Mouse (Mus musculus) spleen, adult 12 weeks (tissue): ENCODE data around the gene Rwdd1.
"Not testable (repeated sequence)": the region's sequence is repeated elsewhere in the genome, so short reads cannot be mapped to it uniquely, and the experiment has no call there.

Experiments used
- DNase-seq: peaks from one replicate; pipeline ENCODE4 v3.0.0; 2022; ENCODE audit warnings: low spot score

Rwdd1 gene

DNA sequence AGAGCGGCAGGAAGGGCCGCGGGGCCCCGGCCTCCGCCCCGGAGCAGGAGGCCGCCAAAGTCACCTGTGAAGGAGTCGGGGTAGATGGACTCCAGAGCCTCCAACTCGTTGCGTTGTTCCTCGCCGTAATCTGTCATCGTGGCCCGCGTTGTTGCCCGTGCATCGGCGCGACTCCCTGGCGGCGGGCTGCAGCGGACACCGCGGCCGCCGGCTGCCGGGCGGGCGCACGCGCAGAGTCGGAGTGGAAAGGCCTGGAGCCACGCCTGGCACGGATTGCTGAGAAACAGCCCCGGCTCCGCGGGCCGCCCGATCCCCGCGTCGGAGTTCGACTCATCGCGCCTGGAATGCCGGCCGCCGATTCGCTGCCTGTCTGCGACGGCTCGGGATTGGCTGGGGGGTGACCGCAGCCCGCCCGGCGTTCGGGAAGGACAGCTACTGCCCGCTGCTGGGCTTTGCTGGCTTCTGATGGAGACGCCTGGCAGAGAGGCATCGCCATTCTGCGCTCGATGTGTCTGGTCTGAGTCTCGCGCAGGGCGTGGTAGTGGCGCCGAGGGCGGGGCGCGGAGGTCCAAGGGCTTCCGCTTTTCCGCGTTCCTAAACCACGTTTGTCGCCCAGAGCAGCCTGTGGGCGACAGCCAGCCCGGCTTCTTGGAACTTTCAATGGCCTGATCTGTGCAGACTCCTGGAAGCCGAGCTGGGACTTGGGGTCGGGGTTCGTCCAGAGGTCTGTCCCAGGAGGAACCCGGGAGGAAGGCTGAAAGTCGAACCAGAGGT is at the start of gene Rwdd1:
TSS of gene Rwdd1 (minus strand) at position 323 of the 774 bp plus-strand sequence.
- DNase-seq: peak; percentile 94

- DNase-seq: no peak
Measured at GRCm38 (mm10) chr10:34066591-34066990, 47.2 kb upstream of the Rwdd1 start.

GRCm38 (mm10) chr10:34053987-34054386 is 34.6 kb upstream of the Rwdd1 start:
- no peak for DNase-seq

DNA sequence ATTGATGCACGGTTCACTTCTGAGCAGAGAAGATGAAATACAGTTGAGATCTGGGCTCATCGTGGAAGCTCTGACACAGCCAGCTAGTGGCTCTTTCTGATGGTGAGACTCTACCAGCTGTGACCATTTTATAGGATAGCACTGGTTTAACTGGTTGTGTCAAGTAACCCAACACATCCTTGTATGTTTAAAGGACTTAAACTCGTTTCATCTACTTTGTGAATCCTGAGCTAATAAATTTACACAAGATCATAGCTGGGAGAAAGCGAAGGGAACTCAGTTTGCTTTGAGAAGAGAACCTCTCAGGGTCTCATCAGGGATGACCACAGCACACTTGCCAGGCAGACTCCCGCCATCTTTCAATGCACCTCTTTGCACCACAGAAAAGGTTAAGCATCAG is 24.8 kb upstream of the Rwdd1 start, which contains the start of gene Calhm4:
TSS of gene Calhm4 (minus strand) at position 101 of the 400 bp plus-strand sequence.
- DNase-seq: no peak

GRCm38 (mm10) chr10:34037401-34037800 is 18.0 kb upstream of the Rwdd1 start, which contains the start of gene Trappc3l:
Trappc3l (plus strand) TSS chr10:34037597.
- no peak for DNase-seq

- DNase-seq: no peak
Measured at GRCm38 (mm10) chr10:34036587-34036986, 17.2 kb upstream of the Rwdd1 start.

GRCm38 (mm10) chr10:34033630-34034305 is 14.3 kb upstream of the Rwdd1 start:
- DNase-seq: peak; percentile 24

DNA sequence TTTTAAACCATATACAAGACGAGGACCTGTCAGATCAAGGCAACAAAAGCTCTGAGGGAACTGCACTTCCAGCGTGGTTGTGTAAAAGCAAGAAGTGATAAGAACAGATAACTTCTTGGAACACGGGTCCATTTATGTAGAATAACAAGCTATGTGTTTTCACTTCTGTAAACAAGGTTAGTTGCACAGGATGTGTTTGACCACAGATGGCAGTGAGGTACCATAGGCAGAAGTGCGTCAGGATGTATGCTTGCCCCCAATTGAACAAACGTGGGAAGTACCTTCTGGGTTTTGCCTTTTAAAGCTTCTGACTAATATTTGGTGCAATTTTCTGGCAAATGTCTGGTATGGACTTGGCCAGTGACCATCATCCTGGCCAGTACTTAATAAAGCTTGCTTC is 10.9 kb upstream of the Rwdd1 start:
- no peak for DNase-seq

DNA sequence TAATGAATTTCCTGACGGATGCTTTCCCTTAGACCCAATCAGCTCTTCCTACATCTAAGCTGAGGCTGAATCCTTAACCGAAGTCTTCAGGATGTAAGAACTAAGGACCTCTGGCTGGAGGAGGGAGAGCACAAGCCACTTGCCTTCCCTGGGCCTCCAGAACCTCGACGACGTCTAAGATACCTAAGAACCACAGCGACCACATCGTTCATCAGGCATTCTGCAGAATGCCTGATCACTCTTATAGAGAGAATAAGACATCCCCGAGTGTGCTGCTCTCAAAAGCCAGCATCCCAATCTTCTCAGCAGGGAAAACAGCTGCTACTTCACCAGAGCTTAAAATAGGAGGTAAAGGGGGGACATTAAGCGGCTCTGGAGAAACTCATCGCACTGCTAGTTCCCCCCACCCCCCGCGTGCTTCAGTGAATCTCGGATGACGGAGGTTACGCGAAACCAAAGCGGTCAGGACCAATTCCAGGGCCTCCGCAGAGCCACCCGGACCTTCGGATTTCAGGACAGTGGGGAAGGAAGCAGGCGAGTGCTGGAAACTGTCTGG is 600 bp downstream of the Rwdd1 start:
- no peak for DNase-seq

- no peak for DNase-seq
Measured at GRCm38 (mm10) chr10:34013241-34013640, 6.2 kb downstream of the Rwdd1 start.

- DNase-seq: no peak
Measured at GRCm38 (mm10) chr10:34012581-34012980, 6.8 kb downstream of the Rwdd1 start.

GRCm38 (mm10) chr10:33998397-33998796 is 21.0 kb downstream of the Rwdd1 start:
- DNase-seq: no peak

DNA sequence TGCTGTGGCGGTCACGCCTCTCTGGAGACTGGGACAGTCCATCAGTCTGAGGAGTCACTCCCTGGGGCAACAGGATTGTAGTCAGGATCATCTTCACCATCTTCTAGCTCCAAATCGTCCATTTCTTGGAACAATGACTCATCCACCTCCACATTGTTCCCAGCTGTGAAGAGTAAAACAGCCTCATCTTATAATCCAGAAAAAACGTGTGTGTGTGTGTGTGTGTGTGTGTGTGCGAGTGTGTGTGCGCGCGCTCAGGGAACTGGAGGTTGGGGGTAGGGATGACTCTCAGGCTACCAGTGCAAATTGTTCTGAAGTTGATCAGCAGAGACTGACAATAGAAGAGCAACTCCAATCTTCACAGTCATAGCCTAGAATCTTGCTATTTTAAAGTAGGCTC is 22.7 kb downstream of the Rwdd1 start:
- DNase-seq: not testable (repeated sequence)

DNA sequence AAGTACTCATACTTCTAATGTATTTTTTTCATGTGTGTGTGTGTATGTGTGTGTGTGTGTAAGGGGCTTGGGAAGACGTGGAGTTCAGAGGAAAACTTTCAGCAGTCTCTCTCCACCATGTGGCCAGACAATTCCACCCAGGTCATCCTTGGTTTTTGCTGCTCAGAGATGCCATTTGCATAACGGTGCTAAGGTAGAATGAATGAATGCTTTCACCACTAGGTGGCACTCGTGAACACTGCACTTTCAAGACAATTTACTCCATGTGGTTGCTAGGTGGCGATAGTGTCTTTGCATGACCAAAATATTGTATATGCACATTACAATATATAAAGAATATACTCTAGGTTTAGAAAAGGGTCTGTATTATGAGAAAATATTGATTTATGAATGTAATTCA is 32.7 kb downstream of the Rwdd1 start:
- DNase-seq: peak; percentile 46

- DNase-seq: no peak
Measured at GRCm38 (mm10) chr10:33974781-33975494, 44.5 kb downstream of the Rwdd1 start.

GRCm38 (mm10) chr10:33952509-33952908 is 66.9 kb downstream of the Rwdd1 start:
- no peak for DNase-seq

DNA sequence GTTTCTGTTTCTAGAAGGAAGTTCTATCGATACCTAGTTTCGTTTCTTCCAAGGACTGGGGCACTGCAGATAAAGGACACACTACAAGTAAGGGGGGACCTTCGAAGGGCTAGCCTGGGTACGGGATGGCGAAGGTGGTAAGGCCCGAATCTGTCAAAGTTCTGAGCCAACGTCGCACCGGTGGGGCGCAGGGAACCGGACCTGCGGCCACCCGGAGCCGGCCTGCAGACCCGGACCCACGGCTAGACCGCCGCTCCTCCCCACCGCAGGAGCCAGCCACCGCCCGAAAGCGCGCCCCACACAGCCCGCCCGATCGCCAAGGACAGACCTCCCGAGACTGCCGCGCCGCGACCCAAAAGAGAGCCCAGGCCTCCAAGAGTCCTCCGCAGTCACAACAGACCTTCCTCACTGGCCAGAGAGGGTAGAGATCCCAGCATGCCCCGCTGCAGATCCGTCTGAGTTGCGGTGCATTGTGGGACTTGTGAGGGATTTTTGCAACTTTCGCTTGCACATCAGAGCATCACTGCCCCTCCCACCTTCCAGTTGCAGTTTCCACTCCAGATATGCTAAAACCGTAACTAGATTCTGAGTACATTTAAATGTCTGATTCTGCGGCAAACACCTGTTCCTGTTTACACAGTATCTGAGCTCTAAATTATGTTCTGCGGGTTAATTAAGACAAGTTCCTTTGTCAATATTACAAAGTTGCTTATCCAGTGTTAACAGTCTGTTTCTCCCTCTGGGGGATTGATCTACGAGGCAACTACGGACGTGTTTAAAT is 68.4 kb downstream of the Rwdd1 start, which contains the start of gene Zup1:
TSS of gene Zup1 (minus strand) at position 467 of the 781 bp plus-strand sequence.
- DNase-seq: peak; percentile 79
